Mouse (Mus musculus): ENCODE data around the gene Fbxo34. TPM values are rescaled to one million over a fixed set of nuclear protein-coding genes. Genes with fewer than 3 reads are reported as not detected.
A peak's percentile ranks its signal among the peaks of the same experiment; 100 is the strongest.

The Fbxo34 gene
- polyA plus RNA-seq, 1 experiment from 2014 or later = 25.8 TPM

DNA sequence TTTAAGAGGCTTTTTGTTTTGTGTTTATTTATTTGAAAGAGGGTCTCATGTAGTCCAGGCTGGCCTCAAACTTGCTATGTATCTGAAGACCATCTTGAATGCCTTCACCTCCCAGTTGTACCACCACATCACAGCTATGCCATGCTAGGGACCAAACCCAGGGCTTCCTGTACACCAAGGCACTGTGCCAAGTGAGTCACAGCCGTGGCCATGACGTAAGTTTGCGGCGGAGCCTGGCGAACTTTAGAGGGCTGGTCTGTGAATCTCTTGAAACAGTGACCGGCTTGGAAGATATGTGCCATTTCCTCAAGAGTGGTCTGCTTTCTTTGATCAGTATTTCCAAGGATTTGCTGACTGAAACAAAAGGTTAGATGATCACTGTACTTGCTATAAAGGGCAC is 68.4 kb downstream of the Fbxo34 start:
- H3K4me2 ChIP-seq (replicated peaks; ENCODE audit: low read depth, low read length) = no peak overlapping the region
- no peaks in the 10 kb centered on the region for H3K27me3 ChIP-seq (ENCODE audit: control insufficient read depth, insufficient read depth, low read length)
- H3K27ac ChIP-seq (ENCODE audit: low read depth, low read length) = no peak overlapping the region
- H3K4me3 ChIP-seq (ENCODE audit: low read length) = no peak overlapping the region
- whole genome bisulfite sequencing = 91% methylated on average over 6 of the region's 6 CpGs
- no peaks in the 10 kb centered on the region for H3K36me3 ChIP-seq (ENCODE audit: control insufficient read depth, insufficient read depth, low read length)
- H3K9ac ChIP-seq (ENCODE audit: low read depth, low read length) = no peak overlapping the region
- no peak for ATAC-seq (ENCODE audit: low FRiP score, low TSS enrichment)
- no peaks in the 10 kb centered on the region for H3K9me3 ChIP-seq (ENCODE audit: control insufficient read depth, low read length)
- 0 out of 2 replicates have a peak, but pooled peaks cover 5% of the 10 kb centered on the region for H3K4me1 ChIP-seq (ENCODE audit: control insufficient read depth, insufficient read depth, low read length)

DNA sequence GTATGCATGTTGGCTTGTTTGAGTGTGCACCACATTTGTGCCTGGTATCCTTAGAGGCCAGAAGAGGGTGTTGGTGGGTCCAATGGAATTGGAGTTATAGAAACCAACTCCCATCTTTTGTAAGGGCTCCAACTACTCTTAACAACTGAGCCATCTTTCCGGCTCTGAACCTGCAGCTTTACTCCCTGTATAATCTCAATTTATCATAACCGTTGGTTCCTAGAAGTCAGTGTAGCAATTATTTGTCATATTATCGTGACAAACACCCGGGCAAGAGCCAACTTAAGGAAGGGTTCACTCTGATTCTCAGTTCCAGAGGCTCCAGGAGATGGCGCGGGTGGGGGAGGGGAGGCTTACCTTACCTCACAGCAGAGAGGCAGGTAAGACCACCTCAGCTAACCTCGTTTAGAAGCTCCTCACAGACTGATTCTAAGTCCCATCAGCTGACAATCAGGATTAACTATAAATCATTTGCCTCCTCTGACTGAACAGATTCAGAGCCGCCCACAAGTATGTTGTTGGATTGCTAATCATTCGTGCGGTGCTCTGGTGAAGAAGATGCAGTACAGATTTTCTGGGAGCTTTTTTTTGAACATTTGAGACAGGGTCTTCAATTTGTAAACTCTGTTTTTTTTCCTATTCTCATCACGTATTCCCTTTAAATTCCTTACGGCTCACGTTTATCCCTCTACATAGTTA is 70.7 kb downstream of the Fbxo34 start:
- Histone ChIP-seq H3K9me3 (ENCODE audit: control insufficient read depth, low read length) (no peaks in the 10 kb centered on the region), H3K4me1 (ENCODE audit: control insufficient read depth, insufficient read depth, low read length) (no peaks in the 10 kb centered on the region), H3K9ac (ENCODE audit: low read depth, low read length) (no peak overlapping the region), H3K4me3 (ENCODE audit: low read length) (no peak overlapping the region), H3K27me3 (ENCODE audit: control insufficient read depth, insufficient read depth, low read length) (no peaks in the 10 kb centered on the region), H3K27ac (ENCODE audit: low read depth, low read length) (no peak overlapping the region), H3K4me2 (replicated peaks; ENCODE audit: low read depth, low read length) (no peak overlapping the region), H3K36me3 (ENCODE audit: control insufficient read depth, insufficient read depth, low read length) (no peaks in the 10 kb centered on the region)
- WGBS = 85% methylated on average over 13 of the region's 13 CpGs
- ATAC-seq (ENCODE audit: low FRiP score, low TSS enrichment) = no peak

DNA sequence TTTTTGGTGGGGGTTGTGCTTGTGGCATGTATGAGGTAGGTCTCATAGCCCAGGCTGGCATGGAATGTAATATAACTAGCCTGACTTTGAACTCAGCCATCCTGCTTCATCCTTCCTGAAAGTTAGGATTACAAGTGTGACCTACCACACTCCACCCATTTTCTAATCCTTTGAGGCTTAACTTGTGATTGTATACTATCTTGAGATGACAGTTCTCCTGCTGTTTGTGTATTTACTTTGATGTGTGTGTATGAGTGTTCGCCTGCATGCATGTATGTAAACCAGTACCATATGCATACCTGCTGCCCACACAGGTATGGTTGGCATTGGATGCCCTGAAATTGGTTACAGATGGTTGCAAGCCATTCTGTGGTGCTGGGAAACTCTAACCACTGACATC is 71.4 kb downstream of the Fbxo34 start:
- H3K4me2 ChIP-seq (replicated peaks; ENCODE audit: low read depth, low read length) = no peak overlapping the region
- 94% methylated on average over 1 of the region's 1 CpGs for WGBS
- ATAC-seq (ENCODE audit: low FRiP score, low TSS enrichment) = no peak

DNA sequence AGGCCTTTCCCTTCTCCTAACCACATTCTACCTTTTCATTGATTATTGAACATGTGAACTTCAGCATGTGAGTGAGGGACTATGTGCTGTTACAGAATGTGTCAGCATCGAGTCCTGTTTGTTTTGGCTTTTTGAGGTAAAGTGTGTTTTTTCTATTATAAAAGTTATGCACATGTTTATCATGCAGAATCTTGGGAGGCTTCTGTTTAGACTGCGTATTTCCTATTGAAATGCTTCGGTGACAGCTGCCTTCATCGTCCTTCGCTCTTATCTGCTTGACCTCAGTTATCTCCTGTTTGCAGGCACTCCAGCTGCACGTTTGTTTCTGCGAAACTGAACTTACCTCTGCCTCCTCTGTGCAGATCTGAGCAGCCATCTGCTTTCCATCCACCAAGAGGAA is 72.1 kb downstream of the Fbxo34 start:
- H3K27me3 ChIP-seq (ENCODE audit: control insufficient read depth, insufficient read depth, low read length) = no peaks in the 10 kb centered on the region
- no peak overlapping the region for H3K4me3 ChIP-seq (ENCODE audit: low read length)
- no peak overlapping the region for H3K27ac ChIP-seq (ENCODE audit: low read depth, low read length)
- 0 out of 2 replicates have a peak, but pooled peaks cover 2% of the 10 kb centered on the region for H3K36me3 ChIP-seq (ENCODE audit: control insufficient read depth, insufficient read depth, low read length)
- H3K9ac ChIP-seq (ENCODE audit: low read depth, low read length) = no peak overlapping the region
- no peak overlapping the region for H3K4me2 ChIP-seq (replicated peaks; ENCODE audit: low read depth, low read length)
- no peaks in the 10 kb centered on the region for H3K4me1 ChIP-seq (ENCODE audit: control insufficient read depth, insufficient read depth, low read length)
- no peak for ATAC-seq (ENCODE audit: low FRiP score, low TSS enrichment)
- 88% methylated on average over 7 of the region's 7 CpGs for WGBS
- H3K9me3 ChIP-seq (ENCODE audit: control insufficient read depth, low read length) = no peaks in the 10 kb centered on the region

More for the DNA sequence above, 71.4 kb downstream of the Fbxo34 start:
- H3K4me1 ChIP-seq (ENCODE audit: control insufficient read depth, insufficient read depth, low read length) = no peaks in the 10 kb centered on the region
- H3K36me3 ChIP-seq (ENCODE audit: control insufficient read depth, insufficient read depth, low read length) = 0 out of 2 replicates have a peak, but pooled peaks cover under 1% of the 10 kb centered on the region
- no peak overlapping the region for H3K9ac ChIP-seq (ENCODE audit: low read depth, low read length)
- no peaks in the 10 kb centered on the region for H3K27me3 ChIP-seq (ENCODE audit: control insufficient read depth, insufficient read depth, low read length)
- no peaks in the 10 kb centered on the region for H3K9me3 ChIP-seq (ENCODE audit: control insufficient read depth, low read length)
- H3K4me3 ChIP-seq (ENCODE audit: low read length) = no peak overlapping the region
- H3K27ac ChIP-seq (ENCODE audit: low read depth, low read length) = no peak overlapping the region

DNA sequence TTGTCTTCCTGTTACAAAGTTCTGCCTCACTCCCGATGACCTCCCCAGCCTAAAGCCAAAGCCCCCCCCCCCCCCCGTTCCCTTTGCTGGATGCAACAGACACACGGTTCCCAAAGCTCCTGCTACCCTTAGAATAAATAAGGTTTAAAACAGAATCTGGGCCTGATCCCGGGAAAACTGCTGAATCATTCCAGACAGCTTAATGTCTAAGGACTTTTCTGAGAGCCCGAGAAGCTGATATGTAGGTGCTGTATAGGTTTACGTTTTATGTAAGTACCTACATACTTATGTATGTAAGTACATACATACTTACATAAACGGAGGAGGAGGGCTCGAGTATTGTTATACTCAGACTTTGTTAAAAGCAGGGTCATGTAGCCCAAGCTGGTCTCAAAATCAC is 75.2 kb downstream of the Fbxo34 start:
- Histone ChIP-seq H3K9ac (ENCODE audit: low read depth, low read length) (no peak overlapping the region), H3K4me3 (ENCODE audit: low read length) (no peak overlapping the region), H3K27me3 (ENCODE audit: control insufficient read depth, insufficient read depth, low read length) (no peaks in the 10 kb centered on the region), H3K4me2 (replicated peaks; ENCODE audit: low read depth, low read length) (no peak overlapping the region), H3K9me3 (ENCODE audit: control insufficient read depth, low read length) (no peaks in the 10 kb centered on the region), H3K4me1 (ENCODE audit: control insufficient read depth, insufficient read depth, low read length) (no peaks in the 10 kb centered on the region), H3K36me3 (ENCODE audit: control insufficient read depth, insufficient read depth, low read length) (0 out of 2 replicates have a peak, but pooled peaks cover 2% of the 10 kb centered on the region), H3K27ac (ENCODE audit: low read depth, low read length) (no peak overlapping the region)
- 75% methylated on average over 8 of the region's 8 CpGs for WGBS
- ATAC-seq (ENCODE audit: low FRiP score, low TSS enrichment) = no peak

DNA sequence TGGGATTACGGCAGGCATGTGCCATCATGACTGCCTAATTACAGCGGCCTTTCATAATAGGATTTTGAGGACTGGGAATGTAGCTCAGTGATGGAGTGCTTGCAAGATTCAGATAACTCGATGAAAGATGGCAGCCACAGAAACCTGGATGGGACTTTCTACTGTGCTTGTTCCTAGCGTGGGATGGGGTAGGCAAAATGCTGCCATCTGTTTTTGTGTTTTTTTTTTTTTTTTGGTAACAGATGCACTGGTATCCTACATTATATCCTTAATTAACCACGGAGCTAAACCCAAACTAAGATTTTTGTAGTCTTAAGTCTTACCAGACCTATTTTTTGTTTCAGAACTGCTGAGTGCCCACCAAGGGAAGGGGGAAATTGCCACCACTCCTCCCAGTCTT is 75.6 kb downstream of the Fbxo34 start:
- H3K4me2 ChIP-seq (replicated peaks; ENCODE audit: low read depth, low read length) = no peak overlapping the region
- no peak for ATAC-seq (ENCODE audit: low FRiP score, low TSS enrichment)
- no peaks in the 10 kb centered on the region for H3K4me1 ChIP-seq (ENCODE audit: control insufficient read depth, insufficient read depth, low read length)
- no peak overlapping the region for H3K9ac ChIP-seq (ENCODE audit: low read depth, low read length)
- no peak overlapping the region for H3K27ac ChIP-seq (ENCODE audit: low read depth, low read length)
- H3K27me3 ChIP-seq (ENCODE audit: control insufficient read depth, insufficient read depth, low read length) = no peaks in the 10 kb centered on the region
- peaks cover 2% of the 10 kb centered on the region; the same call in 1 of the 2 replicates for H3K36me3 ChIP-seq (ENCODE audit: control insufficient read depth, insufficient read depth, low read length)
- 89% methylated on average over 5 of the region's 5 CpGs for WGBS
- H3K4me3 ChIP-seq (ENCODE audit: low read length) = no peak overlapping the region
- H3K9me3 ChIP-seq (ENCODE audit: control insufficient read depth, low read length) = no peaks in the 10 kb centered on the region

DNA sequence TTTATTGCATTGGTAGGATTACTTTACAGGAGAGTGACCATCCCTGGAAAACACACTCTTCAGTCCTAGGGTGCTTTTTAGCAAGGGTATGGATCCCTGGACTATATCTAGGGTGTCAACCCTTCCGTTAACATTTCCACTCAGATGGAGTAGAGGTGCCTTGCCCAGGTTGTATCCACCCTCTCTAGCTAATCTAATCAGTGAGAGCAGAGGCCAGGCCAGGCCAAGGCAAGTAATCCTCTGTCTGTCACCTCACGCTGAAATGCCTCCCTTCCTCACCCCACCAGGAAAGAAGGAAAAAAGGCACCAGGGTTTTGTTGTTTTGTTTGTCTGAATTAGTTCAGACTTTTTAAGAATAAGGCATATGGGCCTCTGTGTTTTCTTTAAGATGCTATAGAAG is 77.6 kb downstream of the Fbxo34 start:
- Histone ChIP-seq H3K27ac (ENCODE audit: low read depth, low read length) (no peak overlapping the region), H3K27me3 (ENCODE audit: control insufficient read depth, insufficient read depth, low read length) (no peaks in the 10 kb centered on the region), H3K9ac (ENCODE audit: low read depth, low read length) (no peak overlapping the region), H3K36me3 (ENCODE audit: control insufficient read depth, insufficient read depth, low read length) (peaks cover 5% of the 10 kb centered on the region; the same call in 1 of the 2 replicates), H3K4me2 (replicated peaks; ENCODE audit: low read depth, low read length) (no peak overlapping the region), H3K9me3 (ENCODE audit: control insufficient read depth, low read length) (no peaks in the 10 kb centered on the region), H3K4me1 (ENCODE audit: control insufficient read depth, insufficient read depth, low read length) (no peaks in the 10 kb centered on the region), H3K4me3 (ENCODE audit: low read length) (no peak overlapping the region)
- ATAC-seq (ENCODE audit: low FRiP score, low TSS enrichment) = no peak
- 92% methylated on average over 2 of the region's 2 CpGs for WGBS

DNA sequence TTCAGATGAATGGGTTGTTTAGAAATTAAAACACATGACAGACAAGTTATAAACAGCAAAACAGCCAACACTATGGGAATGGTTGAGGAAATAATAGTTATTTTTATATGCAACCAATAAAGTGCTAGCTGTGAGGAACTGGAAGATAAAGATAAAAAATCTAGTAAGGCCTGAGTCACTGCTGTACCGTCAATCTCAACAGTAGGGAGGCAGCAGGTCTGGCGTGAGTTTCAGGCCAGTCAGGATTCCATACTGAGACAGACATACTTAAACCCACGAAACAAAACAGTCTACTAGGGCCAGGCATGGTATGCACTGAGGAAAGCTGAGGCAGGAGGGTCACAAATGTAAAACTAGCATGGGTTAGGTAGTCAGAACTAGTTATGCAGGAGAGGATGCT is 78.1 kb downstream of the Fbxo34 start:
- Histone ChIP-seq H3K4me2 (replicated peaks; ENCODE audit: low read depth, low read length) (no peak overlapping the region), H3K9ac (ENCODE audit: low read depth, low read length) (no peak overlapping the region), H3K27ac (ENCODE audit: low read depth, low read length) (no peak overlapping the region), H3K36me3 (ENCODE audit: control insufficient read depth, insufficient read depth, low read length) (peaks cover 5% of the 10 kb centered on the region; the same call in 1 of the 2 replicates), H3K27me3 (ENCODE audit: control insufficient read depth, insufficient read depth, low read length) (no peaks in the 10 kb centered on the region), H3K9me3 (ENCODE audit: control insufficient read depth, low read length) (no peaks in the 10 kb centered on the region), H3K4me3 (ENCODE audit: low read length) (no peak overlapping the region), H3K4me1 (ENCODE audit: control insufficient read depth, insufficient read depth, low read length) (peaks cover 4% of the 10 kb centered on the region; the same call in 1 of the 2 replicates)
- no peak for ATAC-seq (ENCODE audit: low FRiP score, low TSS enrichment)
- 83% methylated on average over 3 of the region's 3 CpGs for WGBS

DNA sequence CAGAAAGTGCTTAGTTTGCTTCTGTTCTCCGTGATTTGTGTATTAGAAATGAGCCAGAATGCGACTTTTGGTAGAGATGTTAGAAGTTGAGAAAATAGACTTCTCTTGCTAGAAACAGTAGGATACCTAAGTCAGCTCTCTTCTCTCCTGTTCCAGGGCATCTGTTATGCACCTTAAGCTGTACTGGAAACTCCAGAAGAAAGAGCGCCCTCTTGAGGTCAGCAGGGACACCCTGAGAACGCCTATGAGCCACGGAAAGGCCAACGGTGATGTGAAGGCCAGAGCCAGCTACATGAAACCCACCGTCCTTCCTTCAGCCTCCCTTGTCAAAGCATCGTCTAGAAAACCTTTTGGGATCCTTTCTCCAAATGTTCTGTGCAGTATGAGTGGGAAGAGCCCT is 78.8 kb downstream of the Fbxo34 start:
- Histone ChIP-seq H3K4me1 (ENCODE audit: control insufficient read depth, insufficient read depth, low read length) (peaks cover 9% of the 10 kb centered on the region; the same call in 1 of the 2 replicates), H3K9me3 (ENCODE audit: control insufficient read depth, low read length) (no peaks in the 10 kb centered on the region), H3K27ac (ENCODE audit: low read depth, low read length) (no peak overlapping the region), H3K4me2 (replicated peaks; ENCODE audit: low read depth, low read length) (no peak overlapping the region), H3K9ac (ENCODE audit: low read depth, low read length) (no peak overlapping the region), H3K4me3 (ENCODE audit: low read length) (no peak overlapping the region), H3K36me3 (ENCODE audit: control insufficient read depth, insufficient read depth, low read length) (peaks cover 5% of the 10 kb centered on the region; the same call in 1 of the 2 replicates), H3K27me3 (ENCODE audit: control insufficient read depth, insufficient read depth, low read length) (no peaks in the 10 kb centered on the region)
- ATAC-seq (ENCODE audit: low FRiP score, low TSS enrichment) = 0 out of 2 replicates have a peak, but pooled peaks have one; percentile 38
- WGBS = 44% methylated on average over 8 of the region's 8 CpGs

Data from kidney, embryonic 14.5 days (tissue).